Mouse (Mus musculus) small intestine, adult 2 months (tissue): Measurements from ENCODE around the gene Coq8b.

Experiments used
- CTCF ChIP-seq: fragments of 200-500 bp; IDR thresholded peaks from 2 replicates; pipeline ENCODE4 v1.5.1; 2012; ENCODE audit warnings: low read depth, mild to moderate bottlenecking, control low read depth, inconsistent platforms, low read length, moderate library complexity, mixed read lengths; ENCODE audit not compliant: insufficient replicate concordance, insufficient read length; ENCODE audit errors: extremely low read depth
- POLR2A ChIP-seq: fragments of 200-500 bp; IDR thresholded peaks from 2 replicates; pipeline ENCODE4 v1.6.1; 2012; ENCODE audit warnings: low read depth, mild to moderate bottlenecking, control low read depth, inconsistent platforms, low read length, moderate library complexity

- peak; percentile 11; the same call in 1 of the 2 replicates for TF ChIP-seq CTCF
- no peak for TF ChIP-seq POLR2A
These were observed 5.1 kb upstream of the Coq8b start for GRCm38 (mm10) chr7:27227676-27228075.
